Mouse (Mus musculus) left cerebral cortex, postnatal 14 days (tissue): Measurements from ENCODE around the gene Syn2. TPM values are rescaled to one million over a fixed set of nuclear protein-coding genes. Genes with fewer than 3 reads are reported as not detected.

Experiments
- DNase-seq, 2 experiments: peaks; one replicate each; pipeline ENCODE4 v3.0.0; 2021 to 2022; ENCODE audit warnings: low spot score in 2 of 2, mixed read lengths in 1 of 2
- intact Hi-C: fragments of 180-260 bp; cut with DNase I; formaldehyde crosslinking; loops from one replicate; pipeline ENCODE4 v1.15.1; 2025
- total RNA-seq, 2 experiments: library from RNA; stranded (reverse); gene quantifications; 2 replicates each; pipeline ENCODE4 v1.2.3; 2021

Gene Syn2
- total RNA-seq, 2 experiments from 2014 or later: 509 to 518 TPM

- no peak for DNase-seq
- intact Hi-C loops: loop anchor here (5.0 kb wide), 1 partner anchor 264 kb away; no protein-coding TSS in a partner anchor
These were observed 138.6 kb downstream of the Syn2 start for GRCm38 (mm10) chr6:115273346-115273745.

GRCm38 (mm10) chr6:115274705-115275104 is 140.0 kb downstream of the Syn2 start:
- intact Hi-C loops: loop anchor here (5.0 kb wide), 1 partner anchor 263 kb away; no protein-coding TSS in a partner anchor

GRCm38 (mm10) chr6:115275116-115275815 is 140.6 kb downstream of the Syn2 start:
- no peak for DNase-seq
- intact Hi-C loops: no loop called here

More at GRCm38 (mm10) chr6:115274705-115275104, 140.0 kb downstream of the Syn2 start:
- DNase-seq: no peak

GRCm38 (mm10) chr6:115278086-115278485 is 143.4 kb downstream of the Syn2 start:
- intact Hi-C loops: no loop called here
- no peak for DNase-seq

- intact Hi-C loops: no loop called here
- DNase-seq: no peak
These were observed 144.9 kb downstream of the Syn2 start for GRCm38 (mm10) chr6:115279639-115280038.

GRCm38 (mm10) chr6:115284153-115284552 is 149.5 kb downstream of the Syn2 start:
- intact Hi-C loops: no loop called here
- no peak for DNase-seq

- DNase-seq: peak; percentile 55 to 82
- intact Hi-C loops: no loop called here
These were observed 151.7 kb downstream of the Syn2 start for GRCm38 (mm10) chr6:115286441-115286840.

- intact Hi-C loops: no loop called here
- DNase-seq: no peak
These were observed 153.5 kb downstream of the Syn2 start for GRCm38 (mm10) chr6:115288223-115288622.

- intact Hi-C loops: no loop called here
- peak in 1 of 2 experiments; percentile 2 for DNase-seq
These were observed 155.9 kb downstream of the Syn2 start for GRCm38 (mm10) chr6:115290561-115290960.

GRCm38 (mm10) chr6:115291068-115291467 is 156.4 kb downstream of the Syn2 start:
- no peak for DNase-seq
- intact Hi-C loops: no loop called here

- peak; percentile 49 to 69 for DNase-seq
- intact Hi-C loops: loop anchor here (2.0 kb wide), 1 partner anchor 69 kb away; the partner anchor contains the start of gene Pparg
These were observed 157.1 kb downstream of the Syn2 start for GRCm38 (mm10) chr6:115291823-115292222.

GRCm38 (mm10) chr6:115292621-115293020 is 157.9 kb downstream of the Syn2 start:
- intact Hi-C loops: loop anchor here (2.0 kb wide), 1 partner anchor 68 kb away; the partner anchor contains the start of gene Pparg
- DNase-seq: peak; percentile 46 to 71

GRCm38 (mm10) chr6:115293877-115294276 is 159.2 kb downstream of the Syn2 start:
- intact Hi-C loops: loop anchor here (2.0 kb wide), 1 partner anchor 67 kb away; the partner anchor contains the start of gene Pparg

GRCm38 (mm10) chr6:115307134-115307533 is 172.4 kb downstream of the Syn2 start:
- intact Hi-C loops: no loop called here

More at GRCm38 (mm10) chr6:115293877-115294276, 159.2 kb downstream of the Syn2 start:
- DNase-seq: no peak

GRCm38 (mm10) chr6:115312780-115313179 is 178.1 kb downstream of the Syn2 start:
- DNase-seq: no peak
- intact Hi-C loops: no loop called here

More at GRCm38 (mm10) chr6:115307134-115307533, 172.4 kb downstream of the Syn2 start:
- no peak for DNase-seq

- DNase-seq: peak in 1 of 2 experiments; percentile 59
These were observed 178.6 kb downstream of the Syn2 start for GRCm38 (mm10) chr6:115313235-115313738.

GRCm38 (mm10) chr6:115313910-115314309 is 179.2 kb downstream of the Syn2 start:
- intact Hi-C loops: no loop called here

More at GRCm38 (mm10) chr6:115313235-115313738, 178.6 kb downstream of the Syn2 start:
- intact Hi-C loops: no loop called here

GRCm38 (mm10) chr6:115315770-115316169 is 181.1 kb downstream of the Syn2 start:
- DNase-seq: no peak
- intact Hi-C loops: no loop called here

More at GRCm38 (mm10) chr6:115313910-115314309, 179.2 kb downstream of the Syn2 start:
- no peak for DNase-seq

- no peak for DNase-seq
- intact Hi-C loops: no loop called here
These were observed 182.1 kb downstream of the Syn2 start for GRCm38 (mm10) chr6:115316811-115317221.

- intact Hi-C loops: no loop called here
- DNase-seq: no peak
These were observed 184.1 kb downstream of the Syn2 start for GRCm38 (mm10) chr6:115318811-115319210.
